Mouse (Mus musculus) adrenal gland, postnatal 10 days (tissue): Measurements from ENCODE around the gene Fam206a. TPM values are rescaled to one million over a fixed set of nuclear protein-coding genes. Genes with fewer than 3 reads are reported as not detected.

Source experiments
- DNase-seq: peaks from one replicate; pipeline ENCODE4 v3.0.0; 2021; ENCODE audit warnings: mixed read lengths
- total RNA-seq, 2 experiments: library from RNA; stranded (reverse); gene quantifications; 2 replicates each; pipeline ENCODE4 v1.2.3; 2021

Gene Fam206a
- total RNA-seq, 2 experiments from 2014 or later, result 9.8 to 11.3 TPM

GRCm38 (mm10) chr4:56844911-56845310 is 42.8 kb downstream of the Fam206a start:
- DNase-seq, result no peak

GRCm38 (mm10) chr4:56845896-56846533 is 43.9 kb downstream of the Fam206a start:
- DNase-seq, result no peak

GRCm38 (mm10) chr4:56847400-56847799 is 45.3 kb downstream of the Fam206a start:
- no peak for DNase-seq

- DNase-seq, result no peak
Measured at GRCm38 (mm10) chr4:56848044-56848443, 45.9 kb downstream of the Fam206a start.

GRCm38 (mm10) chr4:56850724-56851123 is 48.6 kb downstream of the Fam206a start:
- no peak for DNase-seq

GRCm38 (mm10) chr4:56855935-56856334 is 53.8 kb downstream of the Fam206a start:
- DNase-seq, result no peak

GRCm38 (mm10) chr4:56856371-56856949 is 54.3 kb downstream of the Fam206a start:
- no peak for DNase-seq

- no peak for DNase-seq
Measured at GRCm38 (mm10) chr4:56858733-56859132, 56.6 kb downstream of the Fam206a start.

Other genes starting within 250 kb of the Fam206a start
- gene Gm26657, start 62.3 kb upstream of the Fam206a start, total RNA-seq, result not detected
- not detected for gene Actl7b, start 60.9 kb upstream of the Fam206a start, total RNA-seq
- gene Actl7a, start 58.9 kb upstream of the Fam206a start, total RNA-seq, result not detected
- 10 to 100 TPM; 25.5 to 30.9 TPM for gene Elp1, start within 50 bp of the Fam206a start, total RNA-seq
- gene Ctnnal1, start 62.8 kb downstream of the Fam206a start, total RNA-seq, result 10 to 100 TPM; 17.0 to 18.6 TPM
- gene Tmem245, start 145.1 kb downstream of the Fam206a start, total RNA-seq, result 10 to 100 TPM; 33.4 to 45.3 TPM
- under 1 TPM; 0.27 to 0.61 TPM for gene Frrs1l, start 188.0 kb downstream of the Fam206a start, total RNA-seq